Mouse (Mus musculus) limb, embryonic 10.5 days (tissue): ENCODE data around the gene Exd2. TPM values are rescaled to one million over a fixed set of nuclear protein-coding genes. Genes with fewer than 3 reads are reported as not detected.

Experiments
- DNase-seq: peaks from one replicate; pipeline ENCODE4 v3.0.0-alpha.2; 2017; ENCODE audit warnings: low spot score
- H3K27ac ChIP-seq: fragments of 300-500 bp; sonication (generic); 2 replicates; pipeline ENCODE4 v1.5.1; 2016; ENCODE audit warnings: mild to moderate bottlenecking
- H3K27me3 ChIP-seq: fragments of 300-500 bp; sonication (generic); 2 replicates; pipeline ENCODE4 v1.6.1; 2016; ENCODE audit warnings: low read depth, mild to moderate bottlenecking; ENCODE audit not compliant: poor library complexity, severe bottlenecking
- H3K36me3 ChIP-seq: fragments of 300-500 bp; sonication (generic); 2 replicates; pipeline ENCODE4 v1.6.1; 2016; ENCODE audit warnings: mild to moderate bottlenecking, moderate library complexity
- H3K4me1 ChIP-seq: fragments of 300-500 bp; sonication (generic); 2 replicates; pipeline ENCODE4 v1.6.1; 2016
- H3K4me3 ChIP-seq: fragments of 300-500 bp; sonication (generic); 2 replicates; pipeline ENCODE4 v1.5.1; 2016; ENCODE audit warnings: mild to moderate bottlenecking, moderate library complexity
- H3K9me3 ChIP-seq: fragments of 300-500 bp; sonication (generic); replicated peaks from 2 replicates; pipeline ENCODE4 v1.6.1; 2016; ENCODE audit warnings: mild to moderate bottlenecking
- WGBS: fragments of 180-500 bp; shearing (Covaris S2); methylation state at CpG from one replicate; pipeline ENCODE4 v1.1.7; 2016; 5-methylcytosine and 5-hydroxymethylcytosine counted together
- polyA plus RNA-seq: library from polyadenylated mRNA; unstranded; fragments of >200 nt; fragmentation: Nextera tagmentation; extraction: Ambion mirVana; gene quantifications from 2 replicates; pipeline ENCODE4 v1.2.1, GENCODE M21; 2016

Gene Exd2
- polyA plus RNA-seq, 1 experiment from 2014 or later = 29.7 TPM

GRCm38 (mm10) chr12:80507041-80507745, 44.3 kb downstream of the Exd2 start:
- 47% methylated on average over 14 of the region's 14 CpGs for WGBS
- Histone ChIP-seq H3K36me3 (no peaks in the 10 kb centered on the region), H3K27me3 (no peaks in the 10 kb centered on the region), H3K4me3 (no peak overlapping the region), H3K4me1 (peaks cover 15% of the 10 kb centered on the region), H3K27ac (peak overlapping the region; percentile 66; the same call in 1 of the 2 replicates), H3K9me3 (no peaks in the 10 kb centered on the region)
- no peak for DNase-seq

GRCm38 (mm10) chr12:80517977-80518376, 55.1 kb downstream of the Exd2 start, which contains the start of gene Galnt16:
TSS of gene Galnt16 (plus strand) at chr12:80518277.
- WGBS = 2% methylated on average over 14 of the region's 14 CpGs
- DNase-seq = no peak

GRCm38 (mm10) chr12:80518393-80518756, 55.5 kb downstream of the Exd2 start:
- WGBS = under 1% methylated on average over 25 of the region's 25 CpGs
- no peak for DNase-seq
- peaks cover 88% of the 10 kb centered on the region for H3K27me3 ChIP-seq
- peak overlapping the region; percentile 79 for H3K4me3 ChIP-seq
- no peaks in the 10 kb centered on the region for H3K36me3 ChIP-seq
- no peaks in the 10 kb centered on the region for H3K9me3 ChIP-seq
- peak overlapping the region; percentile 75; the same call in 1 of the 2 replicates for H3K27ac ChIP-seq
- peaks cover 30% of the 10 kb centered on the region for H3K4me1 ChIP-seq

More at GRCm38 (mm10) chr12:80517977-80518376, 55.1 kb downstream of the Exd2 start, which contains the start of gene Galnt16:
- Histone ChIP-seq H3K27me3 (peaks cover 85% of the 10 kb centered on the region), H3K36me3 (no peaks in the 10 kb centered on the region), H3K9me3 (no peaks in the 10 kb centered on the region), H3K4me1 (peaks cover 29% of the 10 kb centered on the region), H3K4me3 (peak within 1 kb of the TSS; percentile 79), H3K27ac (peak within 1 kb of the TSS; percentile 75)

DNA sequence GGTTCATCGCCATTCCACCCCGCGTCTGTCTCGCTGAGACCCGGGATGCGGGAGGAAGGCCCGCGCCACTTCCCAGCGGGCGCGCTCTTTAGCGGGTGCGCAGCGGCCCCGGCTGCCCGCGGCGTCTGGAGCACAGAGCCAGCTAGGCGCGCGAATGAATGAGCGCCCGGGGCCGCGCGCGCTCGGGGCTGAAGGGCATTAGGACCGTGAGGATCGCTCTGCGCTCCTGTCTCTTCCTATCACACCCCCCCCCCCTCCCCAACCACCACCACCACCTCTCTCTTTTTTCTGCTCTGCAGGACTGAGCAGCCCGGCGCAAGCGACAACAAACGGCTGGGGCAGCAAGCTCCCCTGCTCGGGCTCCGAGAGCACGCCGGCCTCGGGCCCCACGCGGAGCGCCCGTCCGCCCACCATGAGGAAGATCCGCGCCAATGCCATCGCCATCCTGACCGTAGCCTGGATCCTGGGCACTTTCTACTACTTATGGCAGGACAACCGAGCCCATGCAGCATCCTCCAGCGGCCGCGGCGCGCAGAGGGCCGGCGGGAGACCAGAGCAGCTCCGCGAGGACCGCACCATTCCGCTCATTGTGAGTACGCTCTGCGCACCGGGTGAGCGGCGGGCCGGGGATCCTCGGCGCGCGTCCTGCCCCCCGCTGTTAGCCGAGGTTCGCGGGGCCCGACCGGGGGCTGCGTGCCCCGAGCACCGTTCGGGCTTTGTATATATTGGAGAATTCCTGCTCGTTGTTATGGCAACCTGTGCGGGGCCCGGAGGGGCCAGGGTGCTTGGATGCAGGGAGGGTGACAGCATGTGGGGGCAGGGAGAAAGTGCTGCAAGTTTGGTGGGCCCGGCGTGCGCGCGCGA, 56.1 kb downstream of the Exd2 start:
- H3K36me3 ChIP-seq = no peaks in the 10 kb centered on the region
- H3K4me3 ChIP-seq = peak overlapping the region; percentile 79
- H3K9me3 ChIP-seq = no peaks in the 10 kb centered on the region
- H3K27me3 ChIP-seq = peaks cover 87% of the 10 kb centered on the region
- WGBS = under 1% methylated on average over 87 of the region's 90 CpGs
- H3K27ac ChIP-seq = peak overlapping the region; percentile 75
- H3K4me1 ChIP-seq = peaks cover 36% of the 10 kb centered on the region
- peak; percentile 71 for DNase-seq

- Histone ChIP-seq H3K27me3 (peaks cover 80% of the 10 kb centered on the region), H3K4me1 (peaks cover 43% of the 10 kb centered on the region), H3K27ac (peak overlapping the region; percentile 75), H3K4me3 (peak overlapping the region; percentile 79), H3K36me3 (no peaks in the 10 kb centered on the region), H3K9me3 (no peaks in the 10 kb centered on the region)
- peak; percentile 71 for DNase-seq
- WGBS = 1% methylated on average over 43 of the region's 43 CpGs
These were observed 56.9 kb downstream of the Exd2 start for GRCm38 (mm10) chr12:80519621-80520332.

DNA sequence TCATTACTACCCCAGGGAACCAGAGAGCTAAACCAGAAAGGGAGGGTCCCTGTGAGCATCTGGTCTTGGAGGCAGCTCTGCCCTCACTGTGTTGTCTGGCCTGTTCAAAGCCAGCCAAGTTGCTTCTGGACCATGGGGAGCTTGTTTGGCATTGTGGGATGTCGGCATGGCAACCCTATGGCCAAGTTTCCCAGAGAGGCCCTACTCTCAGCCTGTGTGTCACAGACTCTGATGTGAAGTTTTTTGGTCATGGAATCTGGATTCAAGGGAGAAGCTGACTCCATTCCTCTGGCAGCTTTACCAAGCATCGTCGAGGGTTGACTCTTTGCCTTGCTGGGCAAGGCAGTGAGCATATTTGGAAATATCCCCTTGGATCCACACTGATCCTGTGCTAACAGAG, 59.1 kb downstream of the Exd2 start:
- 75% methylated on average over 3 of the region's 3 CpGs for WGBS
- no peak overlapping the region for H3K4me3 ChIP-seq

DNA sequence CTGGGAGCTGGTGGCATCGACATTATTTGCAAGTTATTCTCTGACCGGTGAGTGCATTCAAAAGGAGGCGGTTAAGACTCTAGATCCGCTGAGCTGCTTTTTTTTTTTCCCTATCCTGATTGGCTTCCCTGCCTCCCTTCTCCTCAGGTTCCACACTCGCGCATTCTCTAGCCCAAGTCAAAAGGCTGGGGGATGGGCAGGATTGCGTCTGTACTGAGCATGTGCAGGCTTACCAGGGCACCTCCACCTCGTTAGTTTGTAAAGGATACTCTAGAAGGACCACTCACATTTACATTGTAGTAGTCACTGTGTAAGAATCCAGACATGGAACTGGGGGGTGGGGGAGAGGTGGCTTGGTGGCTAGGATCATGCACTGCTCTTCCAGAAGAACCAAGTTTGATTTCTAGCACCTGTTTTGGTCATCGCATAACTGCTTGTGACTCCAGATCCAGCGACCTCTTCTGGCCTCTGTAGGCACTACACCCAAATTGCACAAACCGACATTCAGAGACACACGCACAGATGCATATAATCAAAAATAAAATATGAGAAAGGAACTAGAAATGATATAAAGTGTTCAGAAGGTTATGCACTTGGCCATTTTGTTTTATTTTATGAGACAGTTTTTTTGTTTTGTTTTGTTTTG, 61.5 kb downstream of the Exd2 start:
- Histone ChIP-seq H3K4me1 (peaks cover 42% of the 10 kb centered on the region), H3K27ac (no peak overlapping the region), H3K36me3 (no peaks in the 10 kb centered on the region), H3K27me3 (peaks cover 34% of the 10 kb centered on the region), H3K4me3 (no peak overlapping the region), H3K9me3 (no peaks in the 10 kb centered on the region)
- peak; percentile 58 for DNase-seq
- WGBS = 24% methylated on average over 12 of the region's 12 CpGs

More for the DNA sequence above, 59.1 kb downstream of the Exd2 start:
- H3K27ac ChIP-seq = no peak overlapping the region
- peaks cover 53% of the 10 kb centered on the region for H3K4me1 ChIP-seq
- peaks cover 58% of the 10 kb centered on the region for H3K27me3 ChIP-seq
- DNase-seq = no peak
- no peaks in the 10 kb centered on the region for H3K36me3 ChIP-seq
- H3K9me3 ChIP-seq = no peaks in the 10 kb centered on the region

- peaks cover 23% of the 10 kb centered on the region for H3K27me3 ChIP-seq
- no peaks in the 10 kb centered on the region for H3K9me3 ChIP-seq
- DNase-seq = no peak
- 0 out of 2 replicates have a peak overlapping the region, but pooled peaks have one; percentile 2 for H3K27ac ChIP-seq
- peaks cover 33% of the 10 kb centered on the region for H3K4me1 ChIP-seq
- no peaks in the 10 kb centered on the region for H3K36me3 ChIP-seq
- no peak overlapping the region for H3K4me3 ChIP-seq
- 12% methylated on average over 7 of the region's 7 CpGs for WGBS
These were observed 62.6 kb downstream of the Exd2 start for GRCm38 (mm10) chr12:80525513-80525912.

GRCm38 (mm10) chr12:80526511-80526910, 63.6 kb downstream of the Exd2 start:
- DNase-seq = no peak
- Histone ChIP-seq H3K27ac (no peak overlapping the region; the same call in 1 of the 2 replicates), H3K9me3 (no peaks in the 10 kb centered on the region), H3K4me3 (no peak overlapping the region), H3K36me3 (no peaks in the 10 kb centered on the region), H3K4me1 (peaks cover 33% of the 10 kb centered on the region), H3K27me3 (peaks cover 13% of the 10 kb centered on the region)
- 71% methylated on average over 2 of the region's 2 CpGs for WGBS

DNA sequence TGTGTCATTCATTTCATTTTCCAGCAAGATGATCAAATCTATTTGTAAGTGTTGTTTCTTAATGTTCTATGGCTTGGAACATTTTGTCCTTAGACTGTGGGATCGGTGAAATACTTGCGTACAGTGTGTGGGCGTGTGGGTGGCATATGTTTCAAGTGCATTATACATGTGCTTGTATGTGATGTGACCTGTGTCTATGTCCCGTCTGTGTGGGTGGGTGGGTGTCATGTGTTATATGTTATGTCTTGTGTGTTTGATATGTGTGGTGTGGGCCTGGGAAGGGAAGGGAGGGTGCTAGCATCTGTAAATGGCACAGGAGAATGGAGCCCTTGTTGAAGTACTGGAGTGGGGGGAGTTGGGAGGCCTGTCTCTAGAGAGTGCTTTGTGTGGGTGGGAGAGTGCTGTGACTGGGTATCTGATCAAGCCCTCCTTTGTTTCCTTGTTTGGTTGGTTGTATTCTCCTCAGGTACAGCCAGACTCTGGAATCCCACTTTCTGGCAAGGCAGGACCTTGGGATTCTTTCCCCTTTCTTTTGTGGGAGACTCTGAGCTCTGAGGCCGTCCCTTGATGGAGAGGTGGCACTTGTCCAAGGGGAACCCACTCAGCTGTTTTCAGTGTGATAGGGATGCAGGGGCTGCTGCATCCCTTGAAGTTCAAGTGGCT, 65.0 kb downstream of the Exd2 start:
- peaks cover 27% of the 10 kb centered on the region for H3K4me1 ChIP-seq
- 86% methylated on average over 5 of the region's 5 CpGs for WGBS
- H3K9me3 ChIP-seq = no peaks in the 10 kb centered on the region
- no peak overlapping the region for H3K27ac ChIP-seq
- no peak overlapping the region for H3K4me3 ChIP-seq
- H3K27me3 ChIP-seq = 0 out of 2 replicates have a peak, but pooled peaks cover 5% of the 10 kb centered on the region
- H3K36me3 ChIP-seq = no peaks in the 10 kb centered on the region
- no peak for DNase-seq

GRCm38 (mm10) chr12:80530052-80530451, 67.2 kb downstream of the Exd2 start:
- no peaks in the 10 kb centered on the region for H3K9me3 ChIP-seq
- H3K4me3 ChIP-seq = no peak overlapping the region
- peaks cover 13% of the 10 kb centered on the region for H3K4me1 ChIP-seq
- H3K27ac ChIP-seq = no peak overlapping the region
- H3K36me3 ChIP-seq = no peaks in the 10 kb centered on the region
- H3K27me3 ChIP-seq = no peaks in the 10 kb centered on the region
- WGBS = 80% methylated on average over 2 of the region's 2 CpGs
- DNase-seq = no peak

GRCm38 (mm10) chr12:80530630-80531029, 67.7 kb downstream of the Exd2 start:
- Histone ChIP-seq H3K27ac (no peak overlapping the region), H3K27me3 (no peaks in the 10 kb centered on the region), H3K36me3 (no peaks in the 10 kb centered on the region), H3K9me3 (no peaks in the 10 kb centered on the region), H3K4me3 (no peak overlapping the region), H3K4me1 (peaks cover 7% of the 10 kb centered on the region)
- 72% methylated on average over 6 of the region's 6 CpGs for WGBS
- DNase-seq = no peak
